Mouse (Mus musculus) lung, postnatal 10 days (tissue): ENCODE data around the gene Usp3.

Experiments
- DNase-seq: peaks from one replicate; pipeline ENCODE4 v3.0.0; 2021

Gene Usp3

DNA sequence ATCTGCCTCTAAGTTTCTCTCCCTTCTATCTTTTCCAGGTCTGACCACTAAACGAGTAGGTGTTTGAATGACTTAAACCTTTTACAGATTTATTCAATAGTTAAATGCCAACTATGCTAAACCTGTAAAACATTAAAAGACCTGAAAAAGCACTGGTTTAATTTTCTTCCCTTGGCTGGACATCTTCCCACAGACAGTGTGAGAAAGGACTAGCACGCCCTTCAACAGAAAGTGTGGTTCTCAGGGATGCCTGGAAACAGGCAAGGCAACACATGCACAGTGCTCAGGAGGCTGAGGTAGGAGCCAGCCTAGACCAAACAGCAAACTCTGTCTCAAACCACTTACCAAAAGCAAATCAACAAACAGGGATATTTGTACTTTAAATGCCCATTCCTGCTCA lies 31.4 kb downstream of the Usp3 start:
- no peak for DNase-seq

GRCm38 (mm10) chr9:66560728-66561127 lies 32.2 kb downstream of the Usp3 start:
- no peak for DNase-seq

GRCm38 (mm10) chr9:66560295-66560694 lies 32.6 kb downstream of the Usp3 start:
- DNase-seq = peak; percentile 56

- DNase-seq = no peak
Observed at GRCm38 (mm10) chr9:66558971-66559370, 34.0 kb downstream of the Usp3 start.

GRCm38 (mm10) chr9:66542785-66543184 lies 50.2 kb downstream of the Usp3 start:
- no peak for DNase-seq

DNA sequence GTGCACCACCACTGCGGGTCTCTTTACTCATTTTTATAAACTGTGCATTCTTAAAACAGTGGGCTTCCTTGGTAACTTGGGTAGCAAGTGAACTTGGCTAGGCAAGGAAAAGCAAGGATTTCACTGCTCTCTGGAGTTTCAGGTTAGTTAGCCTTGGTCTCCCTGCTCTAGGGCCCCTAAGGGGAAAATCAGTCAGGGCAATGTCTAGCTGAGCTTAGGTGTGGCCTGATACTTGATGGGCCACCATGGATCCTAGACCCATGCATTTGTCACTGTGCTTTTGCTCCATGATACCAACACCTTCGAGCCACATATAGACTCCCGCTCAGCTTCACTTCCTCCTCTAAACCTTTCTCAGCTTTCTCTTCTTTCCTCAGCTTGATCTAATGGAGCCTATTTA lies 71.3 kb downstream of the Usp3 start:
- no peak for DNase-seq

GRCm38 (mm10) chr9:66520299-66520698 lies 72.6 kb downstream of the Usp3 start:
- DNase-seq = no peak

DNA sequence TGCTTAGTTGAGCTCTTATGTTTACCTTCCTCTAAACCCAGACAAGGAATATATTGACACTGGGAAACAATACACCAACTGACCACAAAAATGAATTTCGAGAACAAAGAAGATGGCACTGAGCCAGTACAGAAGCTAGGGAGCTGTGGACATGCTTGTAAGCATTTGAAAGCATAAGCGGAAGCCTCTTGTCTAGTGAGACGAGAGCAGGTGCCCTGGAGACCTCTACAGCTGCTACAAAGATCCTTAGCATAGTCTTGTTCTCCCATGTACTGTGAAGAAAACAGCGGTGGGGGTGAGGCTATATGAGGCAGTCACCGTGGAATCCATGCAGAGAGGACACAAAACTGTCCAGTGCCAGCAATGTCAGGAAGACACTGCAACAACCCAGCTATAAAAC lies 74.0 kb downstream of the Usp3 start:
- DNase-seq = peak; percentile 48

- DNase-seq = no peak
Observed at GRCm38 (mm10) chr9:66518251-66518650, 74.7 kb downstream of the Usp3 start.

GRCm38 (mm10) chr9:66517746-66518145 lies 75.2 kb downstream of the Usp3 start:
- DNase-seq = no peak

DNA sequence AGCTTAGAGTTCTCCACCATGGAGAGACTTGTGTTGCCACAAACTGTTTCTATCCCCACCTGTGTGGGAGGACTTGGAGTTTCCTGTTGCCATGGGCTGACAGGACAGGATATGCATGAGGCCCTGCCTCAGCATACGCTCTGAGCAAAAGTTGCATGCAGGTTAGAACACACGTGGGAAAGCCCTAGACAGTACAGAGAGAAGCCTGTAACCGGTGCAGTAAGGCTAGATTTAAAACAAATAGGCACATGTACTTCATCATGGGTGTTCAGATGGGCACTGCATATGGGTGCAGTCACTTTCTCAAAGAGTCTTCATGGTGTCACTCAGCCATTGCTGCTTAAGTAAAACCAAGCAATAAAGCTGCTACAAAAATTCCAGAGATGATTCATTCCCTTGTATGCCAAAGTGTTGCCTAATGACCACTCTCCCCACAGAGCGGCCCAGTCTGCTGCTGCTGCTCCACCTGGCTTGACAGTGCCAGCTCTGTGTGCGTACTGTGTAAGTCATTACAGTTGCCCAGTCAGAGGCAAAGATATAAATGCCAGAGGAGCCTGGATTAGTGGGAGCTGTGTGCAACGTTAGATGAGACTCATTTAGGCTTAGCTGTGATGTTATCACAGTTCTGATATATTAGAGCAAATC lies 76.5 kb downstream of the Usp3 start:
- DNase-seq = no peak

- no peak for DNase-seq
Observed at GRCm38 (mm10) chr9:66515680-66516210, 77.2 kb downstream of the Usp3 start.

- DNase-seq = no peak
Observed at GRCm38 (mm10) chr9:66515115-66515514, 77.8 kb downstream of the Usp3 start.

DNA sequence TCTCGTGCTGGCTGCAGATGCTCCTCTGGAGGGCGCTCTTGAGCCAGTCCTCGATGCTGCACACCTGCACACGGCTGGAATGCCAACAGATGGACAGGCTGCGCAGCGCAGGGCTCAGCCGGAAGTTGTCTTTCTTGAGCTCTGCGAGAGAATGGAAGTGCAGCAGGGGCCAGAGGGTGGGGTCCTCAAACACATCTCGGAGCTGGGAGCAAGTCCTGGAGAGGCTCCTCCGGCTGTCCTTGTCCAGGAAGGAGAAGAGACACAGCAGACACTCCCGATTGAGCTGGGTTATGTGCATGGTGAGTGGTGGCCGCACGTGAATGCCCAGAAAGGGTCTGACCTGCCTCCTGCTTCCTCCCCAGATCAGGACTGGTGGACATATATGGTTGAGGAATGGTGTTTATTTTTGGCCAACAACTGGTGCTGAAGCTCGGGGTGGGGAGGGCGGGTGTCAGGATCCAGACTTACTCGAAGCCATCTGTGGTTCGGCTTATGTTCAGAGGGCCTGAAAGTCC lies 78.6 kb downstream of the Usp3 start, which contains the start of gene Fbxl22:
Gene Fbxl22 (minus strand): TSS at position 338 of the 515 bp plus-strand sequence.
- DNase-seq = peak; percentile 75

DNA sequence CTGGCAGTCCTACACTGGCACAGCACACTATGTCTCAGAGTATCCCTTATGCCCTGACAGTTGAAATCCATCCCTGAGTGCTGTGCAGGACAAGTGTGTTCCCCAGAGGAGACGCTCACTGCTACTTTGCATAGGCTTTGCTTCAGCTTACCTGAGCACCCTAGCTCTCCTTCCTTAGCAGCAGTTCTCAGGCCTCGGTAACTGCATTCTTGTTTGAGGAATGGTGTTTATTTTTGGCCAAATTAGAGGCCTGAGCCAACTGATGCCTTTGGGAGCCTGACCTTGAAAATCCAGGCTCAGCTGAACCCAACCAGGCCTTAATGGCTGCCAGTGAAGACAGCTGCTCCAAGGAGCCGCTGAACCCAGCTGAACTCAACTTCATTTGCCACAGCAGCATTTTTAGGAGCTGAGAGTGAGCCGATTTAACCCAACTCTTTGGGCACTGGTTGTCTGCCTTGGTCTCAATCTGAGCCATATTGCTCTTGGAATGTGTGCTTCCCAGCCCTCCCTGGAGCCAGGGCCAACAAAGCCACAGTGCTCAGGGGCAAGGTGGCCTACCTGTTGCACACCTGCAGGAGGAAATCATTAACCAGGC lies 79.2 kb downstream of the Usp3 start:
- no peak for DNase-seq

- DNase-seq = no peak
Observed at GRCm38 (mm10) chr9:66513150-66513549, 79.8 kb downstream of the Usp3 start.

DNA sequence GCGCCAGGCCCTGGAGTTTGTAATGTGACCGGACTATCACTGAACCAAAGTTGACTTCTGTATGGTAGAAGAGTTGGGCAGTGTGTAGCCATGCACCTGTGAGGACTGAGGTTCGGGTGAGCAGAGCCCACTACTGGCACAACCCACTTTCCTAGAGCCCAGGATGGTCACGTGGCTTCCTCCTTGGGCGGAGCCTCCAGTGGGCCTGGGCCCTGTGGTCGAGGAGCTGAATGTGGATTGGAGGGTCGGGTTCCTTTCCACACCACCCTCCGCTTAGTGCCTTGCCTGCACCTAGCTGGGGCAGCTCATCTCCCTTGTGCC lies 80.6 kb downstream of the Usp3 start:
- peak; percentile 93 for DNase-seq

DNA sequence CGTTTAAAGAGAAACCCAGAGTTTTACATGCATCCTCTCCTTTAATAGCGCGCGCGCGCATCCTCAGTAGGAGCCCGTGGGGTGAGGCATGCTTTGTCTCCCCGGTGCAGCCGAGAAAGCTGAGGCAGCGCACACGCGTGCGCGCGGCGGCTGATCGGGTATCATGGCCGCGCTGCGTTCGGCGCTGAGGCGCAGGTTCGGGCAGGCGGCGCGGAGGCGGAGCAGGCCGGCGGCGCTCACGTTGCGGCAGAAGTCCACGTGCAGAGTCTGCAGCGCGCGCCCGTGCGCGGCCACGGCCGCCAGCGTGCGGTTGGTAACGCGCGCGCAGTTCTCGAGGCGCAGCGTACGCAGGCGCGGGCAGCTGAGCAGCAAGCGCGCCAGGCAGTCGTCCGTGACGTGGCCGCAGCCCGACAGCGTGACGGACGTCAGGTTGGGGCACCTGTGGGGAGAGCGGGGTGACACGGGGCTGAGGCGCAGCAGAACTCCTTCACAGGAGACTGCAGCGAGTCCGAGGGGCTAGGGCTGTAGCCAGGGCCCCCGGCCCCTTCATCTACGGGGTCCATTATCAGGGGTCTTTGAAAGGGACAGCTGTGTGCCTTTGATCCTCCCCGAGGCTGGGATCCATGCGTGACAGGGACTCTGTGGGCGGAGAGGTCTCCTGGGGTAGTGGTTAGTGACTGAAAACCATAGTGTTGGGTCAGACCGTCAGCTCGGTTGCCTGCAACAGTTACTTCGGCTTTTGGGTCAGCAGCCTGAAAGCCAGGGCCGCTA lies 81.2 kb downstream of the Usp3 start:
- DNase-seq = peak; percentile 95

DNA sequence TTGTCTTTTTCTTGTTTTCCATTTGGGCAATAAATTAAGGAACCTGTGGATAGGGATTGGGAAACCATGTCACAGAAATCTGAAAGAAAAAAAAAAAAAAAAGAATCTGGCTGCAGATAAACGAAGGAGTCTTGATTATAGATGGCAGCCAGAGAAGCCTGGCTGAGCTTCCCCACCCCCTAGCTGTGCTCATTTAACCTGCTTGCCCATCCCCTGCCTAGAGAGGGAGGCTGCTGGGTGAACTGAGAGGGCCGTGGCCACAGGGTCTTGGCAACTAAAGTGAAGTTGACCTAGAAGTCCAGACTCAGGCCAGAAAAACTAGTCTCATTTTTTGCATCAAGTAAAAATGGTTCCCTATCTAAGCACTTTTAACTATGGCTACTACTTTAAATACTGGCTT lies 82.0 kb downstream of the Usp3 start:
- peak; percentile 34 for DNase-seq

DNA sequence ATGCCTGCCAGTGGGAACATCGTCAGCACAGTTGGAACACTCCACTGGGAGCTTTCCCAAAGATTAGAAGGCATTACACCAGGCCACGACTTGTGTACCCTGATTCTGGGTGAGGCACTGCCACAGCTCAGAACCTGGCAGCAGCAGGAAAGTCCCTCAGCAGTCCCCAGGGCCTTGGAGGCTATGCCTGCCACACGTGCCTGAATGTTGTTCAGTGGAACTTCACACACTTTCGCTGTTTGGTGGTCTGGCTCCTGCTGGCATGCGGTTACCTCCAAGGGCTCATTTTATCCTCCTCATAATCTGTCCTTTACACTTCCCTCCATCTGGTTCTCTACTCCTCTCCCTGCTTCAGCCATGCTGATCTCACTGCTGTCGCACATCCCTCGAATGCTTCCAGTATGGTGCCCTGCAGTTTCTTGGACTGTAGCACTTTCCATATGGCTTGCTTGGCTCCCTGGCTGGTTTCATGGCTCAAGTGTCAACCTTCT lies 82.5 kb downstream of the Usp3 start:
- no peak for DNase-seq

DNA sequence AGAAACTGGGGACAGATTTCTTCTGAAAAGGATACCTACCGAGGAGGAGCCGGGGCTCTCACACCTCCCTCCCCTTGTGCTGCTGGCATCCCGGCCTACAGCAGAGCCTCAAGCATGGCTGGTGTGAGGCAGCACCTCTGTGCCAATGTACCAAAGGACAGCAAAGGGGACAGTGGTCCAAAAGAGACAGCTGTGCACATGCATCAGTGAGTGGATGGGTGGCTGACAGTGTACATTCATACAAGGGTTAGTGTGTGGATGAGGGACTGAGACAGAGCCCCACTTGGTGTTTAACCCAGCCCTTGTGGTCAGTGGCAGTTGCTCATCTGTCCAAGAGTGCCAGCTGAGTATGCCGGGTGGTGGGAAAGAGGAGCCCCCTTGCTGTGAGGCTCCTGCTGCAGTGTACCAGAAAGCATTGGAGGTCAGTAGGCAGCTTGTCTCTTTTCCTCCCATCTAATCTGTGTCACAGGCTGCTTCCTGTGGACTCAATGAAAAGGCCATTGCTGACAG lies 84.0 kb downstream of the Usp3 start:
- DNase-seq = no peak

DNA sequence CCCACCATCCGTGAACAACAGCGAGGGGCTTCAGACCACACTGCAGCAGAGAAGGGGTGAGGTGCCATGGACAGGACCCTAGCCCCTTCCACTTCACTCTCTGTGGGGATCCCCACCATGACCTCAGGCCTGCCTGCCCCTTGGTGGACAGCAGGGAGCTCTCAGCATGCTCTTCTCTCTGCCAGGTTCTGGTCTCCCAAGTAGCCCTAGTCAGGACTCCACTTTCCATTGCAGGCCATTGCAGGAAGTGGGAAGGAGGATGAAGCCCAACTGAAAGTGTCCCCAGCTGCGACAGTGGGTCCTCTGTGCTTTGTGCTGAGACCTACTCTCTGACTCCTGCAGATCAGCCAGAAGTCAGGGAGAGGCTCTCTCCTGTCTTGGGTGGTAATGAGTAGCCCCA lies 85.3 kb downstream of the Usp3 start:
- DNase-seq = no peak

GRCm38 (mm10) chr9:66506424-66506823 lies 86.5 kb downstream of the Usp3 start:
- peak; percentile 43 for DNase-seq
